Comparison of ENCODE assay signal across 8 mouse cellular contexts in genomic region chr8:70409019-70409418, GRCm38 (mm10). TPM values are rescaled to one million over a fixed set of nuclear protein-coding genes. Genes with fewer than 3 reads are reported as not detected.
DNase-seq lines count a peak whose midpoint lies in the region; ATAC-seq lines count a peak whose summit lies in the region.

No protein-coding gene starts in this region.

- H3K27me3 ChIP-seq in heart, embryonic 15.5 days: no peaks in the 10 kb centered on the region
- H3K27me3 ChIP-seq in embryonic facial prominence, embryonic 11.5 days (ENCODE audit: control insufficient read depth, insufficient read depth, low read length): no peaks in the 10 kb centered on the region
- H3K27me3 ChIP-seq in hindbrain, embryonic 14.5 days (ENCODE audit: control insufficient read depth, insufficient read depth, low read length): no peaks in the 10 kb centered on the region
- H3K27me3 ChIP-seq in midbrain, embryonic 14.5 days (ENCODE audit: control insufficient read depth, insufficient read depth, low read length): no peaks in the 10 kb centered on the region

- H3K4me2 ChIP-seq in heart, embryonic 15.5 days: no peak overlapping the region
- H3K4me2 ChIP-seq in embryonic facial prominence, embryonic 11.5 days (ENCODE audit: low read depth, low read length): no peak overlapping the region
- no peak overlapping the region for H3K4me2 ChIP-seq in hindbrain, embryonic 14.5 days (replicated peaks)
- no peak overlapping the region for H3K4me2 ChIP-seq in midbrain, embryonic 14.5 days (ENCODE audit: low read length)

- peaks cover 4% of the 10 kb centered on the region; the same call in 1 of the 2 replicates for H3K36me3 ChIP-seq in heart, embryonic 15.5 days
- no peaks in the 10 kb centered on the region for H3K36me3 ChIP-seq in embryonic facial prominence, embryonic 11.5 days (replicated peaks; ENCODE audit: control insufficient read depth, insufficient read depth, low read depth, low read length)
- H3K36me3 ChIP-seq in hindbrain, embryonic 14.5 days (replicated peaks; ENCODE audit: control insufficient read depth, insufficient read depth): peaks cover 10% of the 10 kb centered on the region
- H3K36me3 ChIP-seq in midbrain, embryonic 14.5 days (ENCODE audit: control insufficient read depth, insufficient read depth, low read length): peaks cover 11% of the 10 kb centered on the region

- peaks cover 50% of the 10 kb centered on the region for H3K4me1 ChIP-seq in heart, embryonic 15.5 days (replicated peaks)
- H3K4me1 ChIP-seq in embryonic facial prominence, embryonic 11.5 days (ENCODE audit: control insufficient read depth, insufficient read depth, low read length): 0 out of 2 replicates have a peak, but pooled peaks cover 5% of the 10 kb centered on the region
- peaks cover 20% of the 10 kb centered on the region for H3K4me1 ChIP-seq in hindbrain, embryonic 14.5 days (replicated peaks; ENCODE audit: control insufficient read depth, insufficient read depth, low read length)
- peaks cover 17% of the 10 kb centered on the region for H3K4me1 ChIP-seq in midbrain, embryonic 14.5 days (ENCODE audit: control insufficient read depth, insufficient read depth, low read length)

- ATAC-seq in heart, embryonic 15.5 days (replicated peaks; ENCODE audit: insufficient number of reproducible peaks, insufficient read depth, low FRiP score, low read depth): no peak
- no peak for ATAC-seq in embryonic facial prominence, embryonic 11.5 days (replicated peaks; ENCODE audit: insufficient number of reproducible peaks, low FRiP score, low TSS enrichment, low read depth)
- no peak for ATAC-seq in hindbrain, embryonic 14.5 days (ENCODE audit: low FRiP score)
- no peak for ATAC-seq in midbrain, embryonic 14.5 days (ENCODE audit: low FRiP score, low TSS enrichment)

- peak overlapping the region; percentile 53; the same call in 1 of the 2 replicates for H3K27ac ChIP-seq in heart, embryonic 15.5 days
- H3K27ac ChIP-seq in embryonic facial prominence, embryonic 11.5 days (replicated peaks; ENCODE audit: low read depth, low read length): no peak overlapping the region
- H3K27ac ChIP-seq in hindbrain, embryonic 14.5 days: peak overlapping the region; percentile 77
- H3K27ac ChIP-seq in midbrain, embryonic 14.5 days (replicated peaks; ENCODE audit: low read depth, low read length): peak overlapping the region; percentile 67

- H3K9ac ChIP-seq in heart, embryonic 15.5 days: peak overlapping the region; percentile 29; the same call in 1 of the 2 replicates
- H3K9ac ChIP-seq in embryonic facial prominence, embryonic 11.5 days (replicated peaks; ENCODE audit: low read length): 0 out of 2 replicates have a peak overlapping the region, but pooled peaks have one; percentile 7
- peak overlapping the region; percentile 10 for H3K9ac ChIP-seq in hindbrain, embryonic 14.5 days
- peak overlapping the region; percentile 20; the same call in 1 of the 2 replicates for H3K9ac ChIP-seq in midbrain, embryonic 14.5 days (replicated peaks; ENCODE audit: low read length)

- H3K4me3 ChIP-seq in heart, embryonic 15.5 days: no peak overlapping the region
- no peak overlapping the region for H3K4me3 ChIP-seq in embryonic facial prominence, embryonic 11.5 days (ENCODE audit: low read depth, low read length)
- H3K4me3 ChIP-seq in hindbrain, embryonic 14.5 days (replicated peaks; ENCODE audit: low read length): no peak overlapping the region
- no peak overlapping the region for H3K4me3 ChIP-seq in midbrain, embryonic 14.5 days (replicated peaks; ENCODE audit: low read depth, low read length)

- no peak for DNase-seq in heart, adult 8-10 months (ENCODE audit: low spot score)
- DNase-seq in embryonic facial prominence, embryonic 11.5 days (ENCODE audit: low spot score): no peak
- DNase-seq in hindbrain, embryonic 14.5 days (ENCODE audit: low spot score): no peak
- DNase-seq in midbrain, embryonic 14.5 days: peak; percentile 15
- DNase-seq in gastrocnemius, adult 18-20 months (ENCODE audit: low spot score): no peak
- DNase-seq in left cerebral cortex, adult 11 months (ENCODE audit: low spot score): no peak
- DNase-seq in adrenal gland, postnatal 36 days: no peak

- 81% methylated on average over 10 of the region's 10 CpGs for WGBS in heart, embryonic 15.5 days
- WGBS in embryonic facial prominence, embryonic 11.5 days: 79% methylated on average over 10 of the region's 10 CpGs
- WGBS in hindbrain, embryonic 14.5 days: 70% methylated on average over 10 of the region's 10 CpGs
- 74% methylated on average over 10 of the region's 10 CpGs for WGBS in midbrain, embryonic 14.5 days

- no peaks in the 10 kb centered on the region for H3K9me3 ChIP-seq in heart, embryonic 15.5 days (replicated peaks)
- no peaks in the 10 kb centered on the region for H3K9me3 ChIP-seq in embryonic facial prominence, embryonic 11.5 days (replicated peaks; ENCODE audit: control insufficient read depth, low read length)
- H3K9me3 ChIP-seq in hindbrain, embryonic 14.5 days (ENCODE audit: control insufficient read depth, low read length): no peaks in the 10 kb centered on the region
- no peaks in the 10 kb centered on the region for H3K9me3 ChIP-seq in midbrain, embryonic 14.5 days (ENCODE audit: control insufficient read depth, low read length)

RNA-seq across cellular contexts. Expression of gene Crtc1, which starts 30.4 kb away (rescaled TPM):
- polyA plus RNA-seq in heart, embryonic 15.5 days (2015; fragmentation: Nextera tagmentation; extraction: Ambion mirVana): 8.7 and 14.2 TPM in 2 replicates
- total RNA-seq in heart, adult 8-10 months (2022): 1 to 10 TPM; 7.5 to 9.8 (median 7.6) TPM
- 10.2 and 11.8 TPM in 2 replicates for polyA plus RNA-seq in embryonic facial prominence, embryonic 11.5 days (2014; fragmentation: Nextera tagmentation; extraction: Ambion mirVana)
- polyA plus RNA-seq in hindbrain, embryonic 14.5 days (2014; fragmentation: Nextera tagmentation; extraction: Ambion mirVana): 48.1 and 53.9 TPM in 2 replicates
- polyA plus RNA-seq in midbrain, embryonic 14.5 days (2014; fragmentation: Nextera tagmentation; extraction: Ambion mirVana): 43.9 and 51.7 TPM in 2 replicates
- total RNA-seq in gastrocnemius, adult 18-20 months (2021): 1 to 10 TPM; 7.7 to 8.4 TPM
- total RNA-seq in adrenal gland, postnatal 36 days (2021): 10 to 100 TPM; 21.8 to 25.7 TPM

RNA-seq across cellular contexts. Expression of gene Comp, which starts 35.7 kb away (rescaled TPM):
- polyA plus RNA-seq in heart, embryonic 15.5 days (2015; fragmentation: Nextera tagmentation; extraction: Ambion mirVana): 2.8 and 4.0 TPM in 2 replicates
- total RNA-seq in heart, adult 8-10 months (2022): 1 to 10 TPM; 4.7 to 7.7 (median 6.2) TPM
- polyA plus RNA-seq in embryonic facial prominence, embryonic 11.5 days (2014; fragmentation: Nextera tagmentation; extraction: Ambion mirVana): 0.17 TPM in 1 of 2 replicates, not detected in the other
- polyA plus RNA-seq in hindbrain, embryonic 14.5 days (2014; fragmentation: Nextera tagmentation; extraction: Ambion mirVana): 0.10 and 0.27 TPM in 2 replicates
- polyA plus RNA-seq in midbrain, embryonic 14.5 days (2014; fragmentation: Nextera tagmentation; extraction: Ambion mirVana): 0.47 TPM in 1 of 2 replicates, not detected in the other
- total RNA-seq in gastrocnemius, adult 18-20 months (2021): 10 to 100 TPM in 1 of 2 experiments, 1 to 10 TPM in 1; 6.9 to 14.9 TPM
- total RNA-seq in adrenal gland, postnatal 36 days (2021): not detected

RNA-seq across cellular contexts. Expression of gene Upf1, which starts 55.9 kb away (rescaled TPM):
- polyA plus RNA-seq in heart, embryonic 15.5 days (2015; fragmentation: Nextera tagmentation; extraction: Ambion mirVana): 10.5 and 13.4 TPM in 2 replicates
- 10 to 100 TPM; 46.7 to 48.8 (median 47.5) TPM for total RNA-seq in heart, adult 8-10 months (2022)
- polyA plus RNA-seq in embryonic facial prominence, embryonic 11.5 days (2014; fragmentation: Nextera tagmentation; extraction: Ambion mirVana): 20.4 and 21.0 TPM in 2 replicates
- polyA plus RNA-seq in hindbrain, embryonic 14.5 days (2014; fragmentation: Nextera tagmentation; extraction: Ambion mirVana): 17.3 and 17.9 TPM in 2 replicates
- 16.9 and 18.4 TPM in 2 replicates for polyA plus RNA-seq in midbrain, embryonic 14.5 days (2014; fragmentation: Nextera tagmentation; extraction: Ambion mirVana)
- total RNA-seq in gastrocnemius, adult 18-20 months (2021): 10 to 100 TPM; 29.8 to 31.1 TPM
- 10 to 100 TPM; 62.2 to 67.6 TPM for total RNA-seq in adrenal gland, postnatal 36 days (2021)
